Mouse (Mus musculus): ENCODE measurements around the gene Agbl4.

- TF ChIP-seq POLR2AphosphoS2 (IDR thresholded peaks at IDR 0.05; ENCODE audit: insufficient read length, low read depth) (no peak), POLR2A (IDR thresholded peaks at IDR 0.05; ENCODE audit: insufficient read length, low read depth) (no peak), TCF12 (IDR thresholded peaks at IDR 0.05; ENCODE audit: insufficient read depth, poor library complexity, severe bottlenecking) (no peak), MAX (IDR thresholded peaks at IDR 0.05; ENCODE audit: low read depth) (no peak), E2F4 (IDR thresholded peaks at IDR 0.05; ENCODE audit: insufficient read depth) (no peak), USF1 (IDR thresholded peaks at IDR 0.05; ENCODE audit: low read depth) (no peak), TCF3 (IDR thresholded peaks at IDR 0.05; ENCODE audit: insufficient read length, low read depth) (no peak), SRF (IDR thresholded peaks at IDR 0.05; ENCODE audit: control insufficient read depth, insufficient read length, low read depth) (no peak), CEBPB (IDR thresholded peaks at IDR 0.05; ENCODE audit: insufficient read depth, poor library complexity, severe bottlenecking) (no peak)
Measured at GRCm38 (mm10) chr4:111004719-111005479, 607.4 kb downstream of the Agbl4 start.
